Mouse (Mus musculus) G1E-ER4 (cell line): ENCODE measurements around the gene Ins2. TPM values are rescaled to one million over a fixed set of nuclear protein-coding genes. Genes with fewer than 3 reads are reported as not detected.

ENCODE experiments used
- GATA1 ChIP-seq: IDR thresholded peaks from one replicate; pipeline ENCODE4 v1.8.0; 2012; ENCODE audit warnings: low read length, inconsistent platforms
- polyA plus RNA-seq: library from polyadenylated mRNA; stranded (reverse); fragments of >175 nt; gene quantifications from 2 replicates; pipeline ENCODE4 v1.2.3, GENCODE M21; 2012

Gene Ins2
- not detected in 2 replicates for polyA plus RNA-seq

DNA sequence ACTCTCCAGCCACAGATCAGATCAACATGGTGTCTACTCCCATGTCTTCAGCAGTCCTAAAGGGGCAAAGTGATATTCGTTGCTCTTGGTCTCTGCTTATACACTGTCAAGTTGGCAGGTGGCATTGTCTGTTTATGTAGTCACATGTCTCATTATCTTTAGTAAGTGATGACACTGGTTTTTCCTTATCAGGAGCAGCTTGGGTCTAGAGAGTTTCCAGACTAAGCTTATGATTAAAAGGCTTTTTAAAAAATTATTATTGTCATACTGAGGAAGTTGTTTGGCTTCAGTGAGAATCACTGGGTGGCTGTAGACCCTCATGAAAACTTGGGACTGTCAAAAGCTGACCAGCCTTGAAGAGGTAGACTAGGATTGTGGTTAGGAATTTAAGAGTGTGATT lies at the start of gene Ins2:
Gene Ins2 (minus strand): TSS at position 101 of the 400 bp plus-strand sequence.
- no peak for TF ChIP-seq GATA1

GRCm38 (mm10) chr7:142792650-142793275 lies 49.6 kb upstream of the Ins2 start:
- TF ChIP-seq GATA1 = no peak

DNA sequence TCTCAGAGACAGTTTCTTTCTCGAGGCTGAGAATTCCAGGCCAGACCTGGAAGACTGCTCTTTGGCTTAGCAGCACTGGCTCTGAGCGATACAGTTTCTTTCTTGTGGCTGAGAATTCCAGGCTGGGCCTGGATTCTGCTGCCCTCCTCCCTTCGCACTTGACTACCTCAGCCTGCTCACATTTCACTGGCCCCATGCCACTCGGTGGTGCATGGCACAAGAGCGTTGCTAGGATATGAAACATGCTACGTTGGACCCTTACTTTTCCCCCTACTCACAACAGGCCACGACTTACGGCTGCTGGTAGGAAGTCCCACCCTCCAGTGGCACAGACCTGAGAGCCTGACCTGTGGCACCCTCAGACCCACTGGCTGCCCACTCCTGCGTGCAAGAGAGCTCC lies 46.5 kb upstream of the Ins2 start:
- no peak for TF ChIP-seq GATA1

- TF ChIP-seq GATA1 = no peak
These were observed 5.4 kb downstream of the Ins2 start for GRCm38 (mm10) chr7:142737772-142738171.

DNA sequence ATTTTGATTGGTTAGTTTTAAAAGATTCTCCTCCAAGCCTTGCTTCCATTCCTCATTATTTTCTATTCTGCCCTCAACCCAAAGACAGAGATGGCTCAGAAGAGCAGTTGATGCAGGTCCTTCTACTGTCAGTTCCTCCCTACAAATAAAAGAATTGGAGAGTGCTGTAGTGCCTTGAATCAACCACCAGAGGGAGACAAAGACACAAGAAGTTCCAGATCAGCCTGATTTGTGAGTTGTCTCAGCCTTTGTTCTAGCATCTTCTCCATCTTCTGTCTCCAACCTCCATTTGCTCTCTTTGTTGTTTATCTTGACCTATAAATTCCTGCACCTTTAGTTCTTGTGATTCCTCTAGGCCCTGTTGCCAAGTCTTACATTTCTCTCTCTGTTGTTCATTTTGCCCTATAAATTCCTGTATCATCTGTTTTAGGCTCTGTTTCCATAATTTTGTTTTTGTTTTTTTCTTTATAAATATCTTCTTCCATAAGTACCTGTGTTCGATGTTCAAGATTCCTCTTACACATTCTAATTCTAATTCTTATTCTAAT lies 6.2 kb downstream of the Ins2 start:
- no peak for TF ChIP-seq GATA1

DNA sequence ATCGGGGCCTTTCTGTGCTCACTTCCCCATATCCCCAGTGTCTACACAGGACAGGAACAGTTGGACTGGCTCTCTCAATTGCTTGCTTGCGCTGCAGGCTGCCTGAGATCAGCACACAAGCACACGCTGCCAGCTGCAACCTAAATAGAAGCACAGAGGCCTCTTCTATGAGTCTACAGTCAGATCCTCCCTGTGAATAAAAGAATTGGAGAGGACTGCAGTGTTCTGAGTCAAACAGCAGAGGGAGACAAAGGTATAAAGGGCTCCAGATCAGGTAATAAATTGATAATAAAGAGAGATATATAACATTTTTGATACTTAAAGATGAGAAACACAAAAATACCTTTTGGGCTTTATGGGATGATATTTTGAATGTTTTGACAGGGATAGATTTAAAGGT lies 17.2 kb downstream of the Ins2 start:
- TF ChIP-seq GATA1 = no peak

GRCm38 (mm10) chr7:142720725-142721124 lies 22.5 kb downstream of the Ins2 start:
- no peak for TF ChIP-seq GATA1

GRCm38 (mm10) chr7:142714783-142715498 lies 28.2 kb downstream of the Ins2 start:
- no peak for TF ChIP-seq GATA1

GRCm38 (mm10) chr7:142706873-142707272 lies 36.3 kb downstream of the Ins2 start:
- no peak for TF ChIP-seq GATA1

DNA sequence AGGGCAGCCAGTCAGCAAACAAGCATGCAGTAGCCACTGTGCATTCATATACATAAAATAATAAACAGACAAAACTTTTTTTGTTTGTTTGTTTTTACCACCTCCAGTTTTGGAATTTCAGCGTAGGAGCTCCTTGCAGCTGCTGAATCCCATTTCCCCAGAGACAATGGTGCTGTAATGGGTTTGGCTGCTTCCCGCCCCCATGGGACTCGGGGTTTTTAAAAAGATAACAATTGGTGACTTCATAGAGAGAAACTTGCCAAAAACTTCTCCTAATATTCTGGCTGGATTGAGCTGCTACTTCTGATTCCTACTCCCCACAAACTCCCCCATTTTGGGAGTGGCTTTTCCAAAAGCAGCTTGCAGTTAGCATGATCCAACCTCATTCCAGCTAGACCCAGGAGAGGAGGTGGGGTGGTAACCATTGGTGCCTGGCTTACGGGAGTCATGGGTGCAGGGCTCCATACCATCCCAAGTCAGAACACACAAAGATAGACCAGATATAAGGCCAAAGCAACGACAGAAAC lies 43.8 kb downstream of the Ins2 start:
- TF ChIP-seq GATA1 = no peak

- no peak for TF ChIP-seq GATA1
These were observed 64.6 kb downstream of the Ins2 start for GRCm38 (mm10) chr7:142678611-142679010.

GRCm38 (mm10) chr7:142675644-142676043 lies 67.5 kb downstream of the Ins2 start:
- no peak for TF ChIP-seq GATA1

DNA sequence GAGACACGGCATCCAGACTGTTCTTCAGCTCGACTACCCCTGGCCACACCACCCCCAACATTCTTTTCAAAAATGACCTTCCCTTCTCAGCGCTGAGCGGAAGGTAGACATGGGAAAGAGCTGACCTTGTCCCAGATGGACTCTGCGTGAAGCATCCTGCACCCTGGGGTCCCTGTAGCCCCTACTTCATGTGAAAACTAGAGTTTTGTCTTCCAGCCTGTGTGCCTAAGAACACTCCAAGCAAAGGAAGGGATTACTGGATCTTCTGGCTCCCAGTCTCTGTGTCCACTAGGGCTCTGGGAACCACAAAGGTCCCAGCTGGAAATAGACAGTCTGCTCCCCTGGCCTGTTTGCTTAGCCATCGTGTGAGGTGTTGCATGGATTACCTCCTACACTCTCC lies 68.0 kb downstream of the Ins2 start:
- TF ChIP-seq GATA1 = no peak

GRCm38 (mm10) chr7:142672120-142672519 lies 71.1 kb downstream of the Ins2 start:
- no peak for TF ChIP-seq GATA1

DNA sequence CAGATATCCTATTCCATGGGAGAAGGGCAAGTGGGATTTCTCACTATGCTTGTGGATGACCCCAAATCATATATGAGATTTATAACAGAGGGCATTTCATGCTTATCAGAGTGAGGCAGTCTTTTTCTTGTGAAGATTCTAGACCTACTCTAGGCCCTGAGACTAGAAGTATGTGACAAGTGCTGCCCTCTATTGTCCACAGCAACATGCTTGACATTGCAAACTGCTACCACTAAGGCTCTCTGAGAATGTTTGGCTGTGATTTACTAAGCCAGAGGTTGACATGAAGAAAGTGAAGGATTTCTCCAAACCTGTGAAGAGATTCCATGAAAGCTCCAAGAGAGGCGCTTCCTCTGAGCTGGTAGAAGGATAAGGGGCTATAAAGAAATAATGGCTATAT lies 72.1 kb downstream of the Ins2 start:
- no peak for TF ChIP-seq GATA1

GRCm38 (mm10) chr7:142669751-142670625 lies 73.2 kb downstream of the Ins2 start, which contains the start of gene Gm49394:
Gene Gm49394, minus strand, starts transcription at chr7:142669942.
- TF ChIP-seq GATA1 = no peak
